Mouse (Mus musculus): Measurements from ENCODE around the gene Hddc3. TPM values are rescaled to one million over a fixed set of nuclear protein-coding genes. Genes with fewer than 3 reads are reported as not detected.

Gene Hddc3
- polyA plus RNA-seq, 1 experiment, result 84.0 TPM

GRCm38 (mm10) chr7:80324043-80324815 is 18.7 kb upstream of the Hddc3 start, which contains the start of gene Rccd1:
Gene Rccd1, minus strand, starts transcription at chr7:80324454.
- TF ChIP-seq GATA1 (IDR thresholded peaks at IDR 0.05; ENCODE audit: low read length), result no peak

DNA sequence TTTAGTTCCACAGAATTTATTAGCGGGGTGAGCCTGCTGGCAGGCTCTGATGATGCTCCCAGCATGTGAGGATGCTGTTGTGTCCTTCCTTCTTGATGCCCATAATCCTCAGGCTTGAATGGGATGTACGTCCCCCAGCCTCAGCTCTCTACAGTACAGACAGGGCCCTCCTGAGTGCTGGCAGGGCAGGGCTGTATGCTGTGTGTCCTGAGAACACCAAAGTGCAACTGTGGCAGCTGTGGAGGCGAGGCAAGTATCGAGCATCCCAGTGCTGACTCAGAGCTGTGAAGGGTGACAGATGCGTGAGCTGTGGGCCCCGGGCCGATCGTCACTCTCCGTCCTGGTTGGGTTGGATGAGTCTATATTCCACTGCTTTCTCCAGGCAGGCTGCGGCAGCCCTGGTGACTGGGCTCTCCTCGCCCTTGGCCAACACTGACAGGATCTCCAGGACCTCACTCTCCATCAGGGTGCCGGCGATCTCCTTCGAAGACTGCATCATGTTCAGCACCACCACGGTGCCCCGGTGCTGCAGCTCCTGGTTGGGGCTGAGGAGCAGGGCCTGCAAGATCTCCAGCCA is 17.5 kb upstream of the Hddc3 start:
- TF ChIP-seq GATA1 (IDR thresholded peaks at IDR 0.05; ENCODE audit: low read length), result no peak

- no peak for TF ChIP-seq GATA1 (IDR thresholded peaks at IDR 0.05; ENCODE audit: low read length)
Measured at GRCm38 (mm10) chr7:80326076-80326475, 16.8 kb upstream of the Hddc3 start.

DNA sequence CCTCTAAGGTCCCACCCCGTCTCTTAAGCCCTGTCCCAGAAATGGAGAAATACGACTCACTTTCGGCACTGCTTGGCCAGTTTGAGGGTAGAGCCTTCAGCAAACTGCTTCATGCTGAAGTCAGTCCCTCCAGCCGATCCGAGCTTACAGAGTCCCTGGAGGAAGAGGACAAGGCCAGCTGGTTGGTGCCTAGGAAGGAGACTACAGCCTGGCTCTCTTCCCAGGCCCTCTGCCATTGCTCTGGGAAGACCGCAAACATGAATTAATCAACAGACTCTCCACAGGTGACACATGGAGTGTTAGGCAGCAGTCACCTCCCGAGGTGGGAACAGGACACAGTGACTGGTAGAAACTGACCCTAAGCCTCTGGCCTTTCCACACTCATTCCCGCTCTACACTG is 12.6 kb upstream of the Hddc3 start:
- TF ChIP-seq GATA1 (IDR thresholded peaks at IDR 0.05; ENCODE audit: low read length), result no peak

- TF ChIP-seq GATA1 (IDR thresholded peaks at IDR 0.05; ENCODE audit: low read length), result no peak
Measured at GRCm38 (mm10) chr7:80331433-80331832, 11.5 kb upstream of the Hddc3 start.

GRCm38 (mm10) chr7:80334848-80335247 is 8.1 kb upstream of the Hddc3 start:
- TF ChIP-seq GATA1 (IDR thresholded peaks at IDR 0.05; ENCODE audit: low read length), result no peak

- TF ChIP-seq GATA1 (IDR thresholded peaks at IDR 0.05; ENCODE audit: low read length), result no peak
Measured at GRCm38 (mm10) chr7:80336932-80337331, 6.0 kb upstream of the Hddc3 start.

- no peak for TF ChIP-seq GATA1 (IDR thresholded peaks at IDR 0.05; ENCODE audit: low read length)
Measured at GRCm38 (mm10) chr7:80339371-80339770, 3.5 kb upstream of the Hddc3 start.

DNA sequence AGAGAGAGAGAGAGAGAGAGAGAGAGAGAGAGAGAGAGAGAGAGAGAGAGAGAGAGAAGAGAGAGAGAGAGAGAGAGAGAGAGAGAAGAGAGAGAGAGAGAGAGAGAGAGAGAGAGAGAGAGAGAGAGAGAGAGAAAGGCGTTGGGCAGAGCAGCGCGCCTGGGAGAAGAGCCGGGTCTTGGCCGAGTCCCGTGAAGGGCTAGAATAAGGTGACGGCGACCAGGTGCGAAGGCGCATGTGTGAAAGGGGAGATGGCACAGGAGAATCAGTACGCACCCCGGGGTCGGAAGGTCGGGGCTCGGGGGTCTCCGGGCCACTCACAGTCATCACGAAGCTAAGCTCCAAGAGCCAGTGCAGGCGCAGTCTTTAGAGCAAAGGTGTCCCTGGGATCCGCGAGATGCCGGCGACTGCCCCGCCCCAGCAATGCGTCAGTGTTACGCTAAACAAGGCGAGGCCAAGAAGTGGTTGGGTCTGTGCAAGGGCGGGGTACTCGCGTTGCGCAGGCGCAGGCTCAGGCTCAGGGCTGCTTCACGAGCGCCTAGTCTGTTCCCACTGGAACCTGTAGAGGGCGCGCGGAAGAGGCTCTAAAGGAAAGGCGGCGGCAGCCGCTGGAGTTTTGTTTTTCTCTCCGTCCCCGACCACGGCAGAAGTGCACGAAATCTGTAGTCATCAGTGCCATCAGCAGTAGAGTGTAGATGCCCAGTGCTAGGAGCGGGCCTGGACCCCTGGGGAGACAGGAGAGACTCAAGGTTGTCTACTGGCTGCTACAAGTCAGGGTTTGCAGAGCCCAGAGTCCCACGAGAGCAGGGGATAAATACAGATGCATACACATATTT is 2.9 kb upstream of the Hddc3 start:
- TF ChIP-seq GATA1 (IDR thresholded peaks at IDR 0.05; ENCODE audit: low read length), result no peak

GRCm38 (mm10) chr7:80340793-80341192 is 2.1 kb upstream of the Hddc3 start, which contains the start of gene Unc45a:
Gene Unc45a, minus strand, starts transcription at chr7:80341005.
- no peak for TF ChIP-seq GATA1 (IDR thresholded peaks at IDR 0.05; ENCODE audit: low read length)

DNA sequence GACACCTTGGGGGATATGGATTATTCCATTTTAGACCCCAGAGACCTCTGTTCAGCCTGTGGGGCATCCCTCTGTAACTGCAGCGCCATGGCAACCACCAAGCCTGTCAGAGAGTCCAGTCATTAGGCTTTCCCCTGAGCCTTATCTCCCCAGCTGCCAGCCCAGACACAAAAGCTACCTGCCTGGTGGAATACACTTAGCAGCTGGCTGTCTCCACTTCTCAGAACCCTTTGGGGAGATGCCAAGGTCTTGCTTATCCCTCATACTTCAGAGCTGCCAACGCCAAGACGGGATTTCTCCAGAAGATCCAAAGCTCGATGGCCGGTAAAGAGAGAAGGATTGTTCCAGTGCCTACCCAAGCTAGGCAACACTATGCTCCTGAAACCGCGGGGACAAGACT is 1.1 kb upstream of the Hddc3 start:
- TF ChIP-seq GATA1 (IDR thresholded peaks at IDR 0.05; ENCODE audit: low read length), result no peak

- no peak for TF ChIP-seq GATA1 (IDR thresholded peaks at IDR 0.05; ENCODE audit: low read length)
Measured at GRCm38 (mm10) chr7:80343270-80344018, 540 bp downstream of the Hddc3 start.

GRCm38 (mm10) chr7:80346173-80346572 is 3.3 kb downstream of the Hddc3 start:
- no peak for TF ChIP-seq GATA1 (IDR thresholded peaks at IDR 0.05; ENCODE audit: low read length)

DNA sequence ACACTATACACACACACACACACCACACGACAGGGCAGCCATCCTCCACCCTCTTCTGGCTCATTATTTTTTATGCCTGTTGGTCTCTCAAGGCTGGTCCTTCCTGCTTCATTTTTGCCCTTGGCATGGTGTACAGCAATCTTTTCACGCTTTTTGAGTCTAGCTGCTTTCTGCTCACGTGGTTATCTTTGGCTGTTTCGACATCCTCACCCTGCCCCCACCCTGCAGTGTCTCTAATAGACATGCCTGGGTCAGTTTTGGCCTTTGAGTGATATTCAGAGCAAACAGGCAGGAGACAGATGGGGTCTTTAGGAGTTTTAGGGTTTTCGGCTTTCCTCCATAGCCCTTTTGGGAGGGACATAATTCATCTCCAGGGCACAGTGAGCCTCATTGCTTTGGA is 3.9 kb downstream of the Hddc3 start:
- no peak for TF ChIP-seq GATA1 (IDR thresholded peaks at IDR 0.05; ENCODE audit: low read length)
